Mouse (Mus musculus) liver, adult 2 months (tissue): ENCODE measurements at regions not wholly inside any gene's neighbourhood (a gene's known extent, or its start where the extent isn't known, plus 50 kb on each side); places are given as distances from the start of the nearest gene placed in this dataset.

Experiments used
- CTCF ChIP-seq: fragments of 200-500 bp; IDR thresholded peaks from 2 replicates; pipeline ENCODE4 v1.5.1; 2011; ENCODE audit warnings: low read depth, low read length, control low read depth
- POLR2A ChIP-seq: fragments of 200-500 bp; IDR thresholded peaks from 2 replicates; pipeline ENCODE4 v1.6.1; 2011; ENCODE audit warnings: low read length, control low read depth; ENCODE audit not compliant: insufficient read depth; ENCODE audit errors: extremely low read depth

DNA sequence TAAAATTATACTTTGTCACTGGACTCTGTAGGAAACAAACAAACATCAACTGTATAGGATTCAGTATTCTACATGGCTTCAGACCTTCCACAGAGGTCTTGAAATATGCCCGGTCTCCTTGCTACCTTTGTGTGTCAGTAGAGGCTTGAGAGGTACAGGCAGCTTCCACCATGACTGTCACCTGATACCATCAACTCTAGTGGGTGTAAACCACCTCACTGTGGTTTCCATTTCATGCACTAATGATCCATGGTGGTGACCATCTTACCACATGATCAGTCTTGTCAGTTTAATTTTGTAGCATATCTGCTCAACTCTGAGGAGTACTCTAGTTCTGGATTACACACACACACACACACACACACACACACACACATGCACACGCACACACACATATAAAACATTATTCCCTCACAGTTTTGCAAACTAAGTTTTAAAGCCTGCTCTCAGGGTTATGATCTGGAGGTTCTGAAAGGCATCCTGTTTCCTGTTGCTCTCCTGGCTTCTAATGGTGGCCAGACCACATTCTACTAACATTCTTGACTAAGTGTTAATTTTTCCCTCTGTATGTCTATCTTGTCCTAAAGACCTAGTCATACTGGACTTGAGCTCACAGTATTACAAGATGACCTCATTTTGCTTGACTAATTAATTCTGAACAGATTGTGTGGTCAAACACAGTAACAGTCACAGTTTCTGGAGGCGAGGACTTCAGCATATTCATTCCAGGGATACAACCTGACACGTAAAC lies 106.7 kb upstream of the Rgs1 start:
- TF ChIP-seq CTCF (no peak), POLR2A (no peak)
